Comparison of ENCODE assay signal across 10 mouse cellular contexts in the genomic region with DNA sequence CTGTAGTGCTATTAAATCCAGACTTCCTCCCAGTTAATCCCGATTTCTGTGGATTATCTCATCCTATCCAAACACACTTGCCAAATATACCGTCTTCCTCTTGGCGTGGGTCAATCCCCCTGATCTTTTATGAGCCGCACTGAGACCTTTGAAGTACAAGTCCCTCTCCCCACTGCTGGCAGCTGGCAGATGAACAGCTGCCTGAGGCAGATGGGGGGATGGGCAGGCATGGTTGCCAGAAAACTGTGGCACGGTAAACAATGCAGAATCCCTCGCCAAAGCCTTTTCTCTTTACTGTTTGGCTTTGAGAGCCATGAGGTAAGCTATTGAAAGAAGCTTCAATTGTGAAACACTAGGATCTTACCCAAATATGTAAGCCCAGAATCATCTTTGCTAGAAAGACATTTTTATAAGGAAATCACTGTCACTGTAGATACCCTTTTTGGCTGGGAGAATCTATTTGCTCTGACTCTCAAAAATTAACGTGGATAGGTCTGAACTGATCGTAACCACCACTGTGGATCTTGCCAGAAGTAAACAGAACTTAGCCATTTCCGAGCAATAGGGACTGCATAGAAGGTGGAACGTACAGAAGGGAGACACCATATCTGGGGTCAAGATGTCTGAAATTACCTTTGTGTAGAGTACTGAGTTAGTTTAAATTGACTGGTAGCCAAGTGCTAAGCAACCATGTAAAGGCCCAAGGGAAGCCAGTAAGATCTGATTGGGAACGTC.
DNase-seq lines count a peak whose midpoint lies in the region; ATAC-seq and TF ChIP-seq lines count a peak whose summit lies in the region.
"Had no signal": no experiment of that assay in that cellular context is flagged by ENCODE, and none has a peak within 500 bp of the region (broad histone marks: within the 10 kb centered on the region; RNA-seq: fewer than 3 reads in every experiment).

No protein-coding gene starts in this region.

- WGBS in heart, postnatal 0 days = 48% methylated on average over 11 of the region's 11 CpGs
- 42% methylated on average over 11 of the region's 11 CpGs for WGBS in midbrain, embryonic 12.5 days

- no peak overlapping the region for H3K4me2 ChIP-seq in heart, postnatal 0 days (ENCODE audit: low read depth, low read length)
- no peak overlapping the region for H3K4me2 ChIP-seq in midbrain, embryonic 12.5 days (replicated peaks)
- H3K4me2 ChIP-seq: embryonic facial prominence, embryonic 12.5 days; liver, embryonic 13.5 days had no signal

- no peak for TF ChIP-seq EP300 in heart, postnatal 0 days (IDR thresholded peaks at IDR 0.05; ENCODE audit: low read depth)

- peak; percentile 7 to 19 for DNase-seq in cerebellum, postnatal 25 days
- DNase-seq in cerebellum, adult 11 months = no peak
- DNase-seq in testis, postnatal 10 days (ENCODE audit: low spot score) = peak; percentile 46
- no peak for DNase-seq in testis, postnatal 14 days (ENCODE audit: low spot score)
- peak; percentile 22 for DNase-seq in heart, postnatal 0 days (ENCODE audit: low spot score)
- DNase-seq in left cerebral cortex, adult 8-10 months (ENCODE audit: low spot score in 2 of 2) = no peak
- DNase-seq: liver, embryonic 13.5 days had no signal

- H3K36me3 ChIP-seq in heart, postnatal 0 days (replicated peaks; ENCODE audit: control insufficient read depth, insufficient read depth, low read length) = no peaks in the 10 kb centered on the region
- H3K36me3 ChIP-seq in midbrain, embryonic 12.5 days = no peaks in the 10 kb centered on the region
- H3K36me3 ChIP-seq: embryonic facial prominence, embryonic 12.5 days; liver, embryonic 13.5 days had no signal

- H3K27me3 ChIP-seq in heart, postnatal 0 days (ENCODE audit: control insufficient read depth, insufficient read depth, low read length) = no peaks in the 10 kb centered on the region
- H3K27me3 ChIP-seq in midbrain, embryonic 12.5 days = no peaks in the 10 kb centered on the region
- H3K27me3 ChIP-seq: embryonic facial prominence, embryonic 12.5 days; liver, embryonic 13.5 days had no signal

- ATAC-seq in heart, postnatal 0 days (ENCODE audit: insufficient read depth, low read depth) = no peak
- ATAC-seq in midbrain, embryonic 12.5 days (ENCODE audit: low FRiP score, low read depth) = peak; percentile 83
- ATAC-seq in erythroid progenitor cell, adult 5-6 weeks (replicated peaks; ENCODE audit: low FRiP score, poor library complexity, severe bottlenecking) = no peak

- H3K9ac ChIP-seq in heart, postnatal 0 days (replicated peaks; ENCODE audit: low read depth, low read length) = no peak overlapping the region
- H3K9ac ChIP-seq in midbrain, embryonic 12.5 days (replicated peaks) = no peak overlapping the region
- H3K9ac ChIP-seq: embryonic facial prominence, embryonic 12.5 days; liver, embryonic 13.5 days had no signal

- H3K4me1 ChIP-seq in heart, postnatal 0 days (ENCODE audit: control insufficient read depth, insufficient read depth) = no peaks in the 10 kb centered on the region
- H3K4me1 ChIP-seq in midbrain, embryonic 12.5 days = no peaks in the 10 kb centered on the region
- H3K4me1 ChIP-seq: embryonic facial prominence, embryonic 12.5 days; liver, embryonic 13.5 days had no signal

- no peaks in the 10 kb centered on the region for H3K9me3 ChIP-seq in heart, postnatal 0 days (replicated peaks; ENCODE audit: control insufficient read depth, low read length)
- H3K9me3 ChIP-seq in midbrain, embryonic 12.5 days = no peaks in the 10 kb centered on the region
- H3K9me3 ChIP-seq: embryonic facial prominence, embryonic 12.5 days; liver, embryonic 13.5 days had no signal

- TF ChIP-seq CTCF in heart, postnatal 0 days (IDR thresholded peaks at IDR 0.05; ENCODE audit: low read depth) = no peak

- no peak overlapping the region for H3K27ac ChIP-seq in heart, postnatal 0 days (ENCODE audit: low read depth)
- peak overlapping the region; percentile 4; the same call in 1 of the 2 replicates for H3K27ac ChIP-seq in midbrain, embryonic 12.5 days (replicated peaks)
- H3K27ac ChIP-seq: embryonic facial prominence, embryonic 12.5 days; liver, embryonic 13.5 days had no signal

- no peak overlapping the region for H3K4me3 ChIP-seq in heart, postnatal 0 days (ENCODE audit: low read depth, low read length)
- H3K4me3 ChIP-seq in midbrain, embryonic 12.5 days = no peak overlapping the region
- H3K4me3 ChIP-seq: embryonic facial prominence, embryonic 12.5 days; liver, embryonic 13.5 days had no signal

Comparison
In these comparisons a context has a peak if more than half of its experiments do, and no peak if none do; other contexts are left out.
1. DNase-seq: peak in cerebellum, postnatal 25 days (2 of 2), testis, postnatal 10 days (single experiment) and heart, postnatal 0 days (single experiment); none in cerebellum, adult 11 months (single experiment), testis, postnatal 14 days (single experiment) and left cerebral cortex, adult 8-10 months (0 of 2).